Mouse (Mus musculus) layer of hippocampus, adult 9-11 months (tissue): ENCODE results near the gene Slc26a1.
"Not testable (repeated sequence)": the region's sequence is repeated elsewhere in the genome, so short reads cannot be mapped to it uniquely, and the experiment has no call there.

ENCODE experiments used
- DNase-seq: peaks from one replicate; pipeline ENCODE4 v3.0.0; 2022

Gene Slc26a1

GRCm38 (mm10) chr5:108655381-108655780 lies 20.0 kb downstream of the Slc26a1 start:
- no peak for DNase-seq

GRCm38 (mm10) chr5:108654444-108654990 lies 20.9 kb downstream of the Slc26a1 start:
- no peak for DNase-seq

- no peak for DNase-seq
Observed at GRCm38 (mm10) chr5:108653341-108653740, 22.0 kb downstream of the Slc26a1 start.

GRCm38 (mm10) chr5:108651823-108652222 lies 23.5 kb downstream of the Slc26a1 start:
- no peak for DNase-seq

- DNase-seq, result no peak
Observed at GRCm38 (mm10) chr5:108651136-108651720, 24.1 kb downstream of the Slc26a1 start.

GRCm38 (mm10) chr5:108650341-108650740 lies 25.0 kb downstream of the Slc26a1 start:
- DNase-seq, result no peak

GRCm38 (mm10) chr5:108648937-108649576 lies 26.3 kb downstream of the Slc26a1 start:
- DNase-seq, result no peak

GRCm38 (mm10) chr5:108647820-108648465 lies 27.4 kb downstream of the Slc26a1 start:
- no peak for DNase-seq

- no peak for DNase-seq
Observed at GRCm38 (mm10) chr5:108647311-108647710, 28.1 kb downstream of the Slc26a1 start.

- DNase-seq, result no peak
Observed at GRCm38 (mm10) chr5:108646343-108646660, 29.1 kb downstream of the Slc26a1 start.

- peak; percentile 46 for DNase-seq
Observed at GRCm38 (mm10) chr5:108645651-108646342, 29.6 kb downstream of the Slc26a1 start.

- DNase-seq, result no peak
Observed at GRCm38 (mm10) chr5:108643674-108644073, 31.7 kb downstream of the Slc26a1 start.

- DNase-seq, result no peak
Observed at GRCm38 (mm10) chr5:108636172-108636571, 39.2 kb downstream of the Slc26a1 start.

- DNase-seq, result not testable (repeated sequence)
Observed at GRCm38 (mm10) chr5:108634088-108634487, 41.3 kb downstream of the Slc26a1 start.

GRCm38 (mm10) chr5:108633676-108634075 lies 41.7 kb downstream of the Slc26a1 start:
- no peak for DNase-seq

- DNase-seq, result peak; percentile 94
Observed at GRCm38 (mm10) chr5:108629634-108630483, 45.5 kb downstream of the Slc26a1 start, which contains the start of the genes Gak and Tmem175. Gene Gak (minus strand): TSS chr5:108629755. Gene Tmem175 (plus strand): TSS chr5:108629770.

GRCm38 (mm10) chr5:108628891-108629633 lies 46.3 kb downstream of the Slc26a1 start:
- no peak for DNase-seq

- DNase-seq, result no peak
Observed at GRCm38 (mm10) chr5:108626050-108626660, 49.2 kb downstream of the Slc26a1 start.

- DNase-seq, result peak; percentile 15
Observed at GRCm38 (mm10) chr5:108621870-108622269, 53.5 kb downstream of the Slc26a1 start.
